Mouse (Mus musculus) CD8-positive naive resting alpha-beta T cell, adult 2 months (primary cell): ENCODE results near the gene Ankef1.

ENCODE experiments used
- DNase-seq, 2 experiments: peaks; one replicate each; pipeline ENCODE4 v3.0.0; 2022; ENCODE audit warnings: low read depth in 2 of 2, low spot score in 2 of 2

The Ankef1 gene

DNA sequence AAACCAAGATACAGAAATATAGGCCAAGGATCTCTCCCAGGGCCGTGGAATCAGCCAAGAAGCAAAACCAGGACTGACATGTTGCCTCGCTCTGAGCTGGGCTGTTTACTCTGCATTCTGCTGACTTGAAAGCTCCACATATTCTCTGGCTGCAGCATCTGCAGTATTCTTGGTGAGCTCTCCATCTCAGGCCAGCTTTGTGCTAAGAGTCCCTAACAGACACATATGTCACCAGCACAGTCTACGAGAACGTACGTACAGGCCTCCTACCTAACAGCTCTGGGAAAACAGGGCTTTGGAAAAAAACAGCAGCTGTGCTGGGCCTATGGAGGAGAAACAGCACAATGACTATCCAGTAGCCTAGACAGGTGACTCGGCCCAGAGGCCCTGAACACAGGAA lies 97.0 kb downstream of the Ankef1 start:
- no peak for DNase-seq

DNA sequence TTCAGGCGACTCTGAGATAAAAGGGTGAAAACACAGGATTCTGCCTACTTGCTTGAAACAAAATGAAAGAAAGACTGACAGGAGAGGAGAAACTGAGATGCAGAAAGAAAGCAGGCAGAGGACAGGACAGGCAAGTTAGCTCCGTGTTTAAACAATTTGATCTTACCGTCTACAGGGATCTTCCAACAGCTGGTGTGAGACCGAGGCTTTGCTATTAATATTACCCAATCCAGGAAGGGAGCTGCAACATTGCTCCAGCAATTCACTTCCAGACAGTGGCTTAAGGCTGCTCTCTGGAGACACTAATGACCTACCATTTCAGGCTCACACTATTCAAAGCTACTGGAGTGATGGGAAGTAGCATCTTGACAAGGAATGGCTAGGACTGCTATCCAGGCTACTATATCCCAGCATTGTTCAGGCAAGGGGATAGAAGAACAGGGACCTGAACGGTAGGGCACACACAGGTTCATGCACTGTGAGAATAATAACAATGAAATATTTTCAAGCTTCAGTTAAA lies 99.0 kb downstream of the Ankef1 start:
- DNase-seq, result no peak

DNA sequence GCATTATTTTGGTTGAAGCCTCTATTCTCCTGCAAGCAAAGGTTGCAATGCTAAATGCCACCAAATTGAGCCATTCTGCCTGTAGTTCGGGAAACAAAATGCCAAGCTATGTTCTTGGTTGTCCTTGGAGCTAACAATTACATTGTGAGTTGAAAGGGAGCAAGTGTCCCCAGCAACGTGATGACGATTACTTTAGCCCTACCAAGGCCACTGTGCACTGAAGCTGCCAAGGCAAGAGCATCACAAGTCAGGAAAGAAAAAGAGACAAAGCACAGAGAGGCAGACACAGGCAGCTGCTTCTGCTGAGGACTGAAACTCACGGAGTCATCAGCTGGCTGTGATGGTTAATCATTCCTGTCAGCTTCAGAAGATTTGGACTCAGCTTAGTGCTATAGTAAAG lies 99.5 kb downstream of the Ankef1 start:
- DNase-seq, result no peak
